Mouse (Mus musculus) neural tube, embryonic 12.5 days (tissue): Measurements from ENCODE around the gene Ifna7. TPM values are rescaled to one million over a fixed set of nuclear protein-coding genes. Genes with fewer than 3 reads are reported as not detected.
A peak's percentile ranks its signal among the peaks of the same experiment; 100 is the strongest.
"Not testable (repeated sequence)": the region's sequence is repeated elsewhere in the genome, so short reads cannot be mapped to it uniquely, and the experiment has no call there.

ENCODE experiments used
- ATAC-seq: fragments of 200-750 bp; cut with Nextera tagmentation; 2 replicates; pipeline ENCODE4 v1.8.0; 2017; ENCODE audit warnings: low read depth, mild to moderate bottlenecking, moderate TSS enrichment, moderate library complexity; ENCODE audit not compliant: low FRiP score
- H3K27ac ChIP-seq: fragments of 300-500 bp; sonication (generic); 2 replicates; pipeline ENCODE4 v1.5.1; 2016
- H3K27me3 ChIP-seq: fragments of 300-500 bp; sonication (generic); replicated peaks from 2 replicates; pipeline ENCODE4 v1.6.1; 2016; ENCODE audit warnings: mild to moderate bottlenecking
- H3K36me3 ChIP-seq: fragments of 300-500 bp; sonication (generic); 2 replicates; pipeline ENCODE4 v1.6.1; 2016; ENCODE audit warnings: mild to moderate bottlenecking
- H3K4me1 ChIP-seq: fragments of 300-500 bp; sonication (generic); 2 replicates; pipeline ENCODE4 v1.6.1; 2016
- H3K4me2 ChIP-seq: fragments of 300-500 bp; sonication (generic); replicated peaks from 2 replicates; pipeline ENCODE4 v1.6.1; 2016; ENCODE audit warnings: mild to moderate bottlenecking
- H3K4me3 ChIP-seq: fragments of 300-500 bp; sonication (generic); 2 replicates; pipeline ENCODE4 v1.5.1; 2016
- H3K9ac ChIP-seq: fragments of 300-500 bp; sonication (generic); 2 replicates; pipeline ENCODE4 v1.6.1; 2016; ENCODE audit warnings: mild to moderate bottlenecking
- H3K9me3 ChIP-seq: fragments of 300-500 bp; sonication (generic); 2 replicates; pipeline ENCODE4 v1.6.1; 2016; ENCODE audit warnings: mild to moderate bottlenecking
- WGBS: fragments of 180-500 bp; shearing (Covaris S2); methylation state at CpG from one replicate; pipeline ENCODE4 v1.1.7; 2016; 5-methylcytosine and 5-hydroxymethylcytosine counted together
- polyA plus RNA-seq: library from polyadenylated mRNA; unstranded; fragments of >200 nt; fragmentation: Nextera tagmentation; extraction: Ambion mirVana; gene quantifications from 2 replicates; pipeline ENCODE4 v1.2.1, GENCODE M21; 2016

Gene Ifna7
- polyA plus RNA-seq, 1 experiment from 2014 or later, result not detected

DNA sequence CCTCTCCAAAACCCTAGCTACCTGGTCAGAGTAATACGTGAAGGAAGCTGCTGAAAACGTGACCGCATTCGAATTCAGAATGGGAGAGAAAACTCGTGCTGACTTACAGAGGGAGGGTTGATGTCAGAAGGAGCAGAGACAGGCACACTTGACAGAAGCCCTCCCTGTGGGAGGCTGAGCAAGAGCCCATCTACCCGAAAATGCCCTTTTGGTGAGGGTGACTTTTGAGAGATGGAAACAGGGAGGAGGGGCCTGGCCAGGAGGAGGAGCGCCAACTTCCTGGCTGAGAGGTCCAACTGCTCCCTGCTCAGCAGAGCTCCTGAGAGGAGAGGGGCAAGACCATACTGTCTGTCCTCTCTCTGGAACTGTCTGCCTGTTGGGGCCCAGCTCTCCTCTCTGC, 16.7 kb upstream of the Ifna7 start, which contains the start of gene Gm13285:
TSS of gene Gm13285 (plus strand) at position 301 of the 400 bp plus-strand sequence.
- ATAC-seq, result not testable (repeated sequence)

DNA sequence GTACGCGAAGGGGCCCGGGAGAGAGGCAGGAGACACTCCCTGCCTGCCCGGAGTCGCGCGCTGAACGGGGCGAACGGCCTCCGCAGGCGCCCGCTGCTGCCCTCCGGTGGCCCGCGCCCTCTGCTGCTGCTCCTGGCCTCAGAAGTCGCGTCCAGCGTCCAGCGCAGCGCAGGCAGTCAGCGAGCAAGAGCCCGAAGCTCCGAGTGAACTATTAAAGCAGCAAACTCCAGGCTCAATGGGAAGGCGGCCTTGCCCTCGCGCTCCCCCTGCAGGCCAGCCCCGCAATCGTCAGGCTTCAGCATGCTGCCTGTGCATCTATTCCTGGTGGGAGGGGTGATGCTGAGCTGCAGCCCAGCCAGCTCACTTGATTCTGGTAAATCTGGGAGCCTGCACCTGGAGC, 13.1 kb upstream of the Ifna7 start, which contains the start of gene Gm13287:
TSS of gene Gm13287 (plus strand) at position 301 of the 400 bp plus-strand sequence.
- H3K4me3 ChIP-seq, result not testable (repeated sequence)

More for the DNA sequence above, 16.7 kb upstream of the Ifna7 start, which contains the start of gene Gm13285:
- not testable (repeated sequence) for H3K27me3 ChIP-seq, H3K9me3 ChIP-seq, H3K4me3 ChIP-seq, H3K4me2 ChIP-seq, H3K27ac ChIP-seq, H3K36me3 ChIP-seq, H3K9ac ChIP-seq, H3K4me1 ChIP-seq
- WGBS, result 13% methylated on average over 5 of the region's 7 CpGs

GRCm38 (mm10) chr4:88805231-88805630, 10.8 kb upstream of the Ifna7 start, which contains the start of gene Gm13288:
Gene Gm13288, plus strand, starts transcription at chr4:88805531.
- ATAC-seq, H3K27me3 ChIP-seq, H3K36me3 ChIP-seq, H3K9ac ChIP-seq, H3K4me1 ChIP-seq, H3K9me3 ChIP-seq, H3K4me3 ChIP-seq, H3K27ac ChIP-seq: not testable (repeated sequence)
- WGBS, result no CpG with 5 or more reads among the region's 8 CpGs
- peak within 1 kb of the TSS; percentile 46 for H3K4me2 ChIP-seq

More for the DNA sequence above, 13.1 kb upstream of the Ifna7 start, which contains the start of gene Gm13287:
- H3K4me1 ChIP-seq, H3K36me3 ChIP-seq, H3K9ac ChIP-seq, H3K27ac ChIP-seq, H3K4me2 ChIP-seq, H3K27me3 ChIP-seq, ATAC-seq, H3K9me3 ChIP-seq: not testable (repeated sequence)
- WGBS, result no CpG with 5 or more reads among the region's 29 CpGs

- not testable (repeated sequence) for H3K9ac ChIP-seq, H3K4me3 ChIP-seq, H3K27ac ChIP-seq, H3K9me3 ChIP-seq, H3K4me1 ChIP-seq, H3K36me3 ChIP-seq, H3K27me3 ChIP-seq, ATAC-seq
- 0% methylated on average over 6 of the region's 34 CpGs for WGBS
- peak overlapping the region; percentile 46 for H3K4me2 ChIP-seq
These were observed 10.3 kb upstream of the Ifna7 start for GRCm38 (mm10) chr4:88805761-88806160.

- Histone ChIP-seq H3K4me2 (no peak within 1 kb of the TSS), H3K4me1 (no peaks in the 10 kb centered on the region), H3K27ac (no peak within 1 kb of the TSS), H3K9me3 (no peaks in the 10 kb centered on the region), H3K36me3 (no peaks in the 10 kb centered on the region), H3K27me3 (no peaks in the 10 kb centered on the region), H3K4me3 (no peak within 1 kb of the TSS), H3K9ac (no peak within 1 kb of the TSS)
- 83% methylated on average over 1 of the region's 1 CpGs for WGBS
- no peak for ATAC-seq
These were observed 3.6 kb downstream of the Ifna7 start, which contains the start of gene Ifna11 for GRCm38 (mm10) chr4:88819659-88820058. Gene Ifna11, plus strand, starts transcription at chr4:88819959.

DNA sequence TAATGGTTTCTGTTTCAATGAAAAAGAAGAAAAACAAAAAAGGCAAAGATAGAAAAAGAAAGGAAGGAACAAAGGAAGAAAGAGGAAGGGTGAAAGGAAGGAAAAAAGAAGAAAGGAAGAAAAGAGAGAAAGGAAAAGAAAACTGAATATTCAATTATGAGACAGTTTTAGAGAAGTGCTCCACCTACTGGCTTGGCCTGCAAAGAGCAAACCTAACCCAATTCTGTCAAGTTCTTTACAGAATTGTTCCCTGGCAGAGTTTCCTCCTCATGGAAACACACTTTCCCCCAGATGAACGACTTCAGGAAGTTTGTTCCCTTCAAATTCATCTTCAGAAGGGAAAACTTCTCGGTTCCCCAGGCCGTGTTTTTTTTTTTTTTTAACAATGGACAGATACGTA, 7.0 kb downstream of the Ifna7 start:
- no peak overlapping the region for H3K27ac ChIP-seq
- WGBS, result 27% methylated on average over 4 of the region's 4 CpGs
- H3K4me1 ChIP-seq, result no peaks in the 10 kb centered on the region
- no peak overlapping the region for H3K4me3 ChIP-seq
- H3K27me3 ChIP-seq, result no peaks in the 10 kb centered on the region
- no peak overlapping the region for H3K9ac ChIP-seq
- no peak for ATAC-seq
- H3K4me2 ChIP-seq, result no peak overlapping the region
- H3K36me3 ChIP-seq, result no peaks in the 10 kb centered on the region
- no peaks in the 10 kb centered on the region for H3K9me3 ChIP-seq

GRCm38 (mm10) chr4:88827116-88827515, 11.1 kb downstream of the Ifna7 start, which contains the start of gene Ifna6:
Gene Ifna6, plus strand, starts transcription at chr4:88827416.
- not testable (repeated sequence) for H3K27me3 ChIP-seq, H3K9ac ChIP-seq, H3K9me3 ChIP-seq, H3K4me1 ChIP-seq, H3K4me3 ChIP-seq, H3K27ac ChIP-seq, H3K4me2 ChIP-seq, H3K36me3 ChIP-seq, ATAC-seq

DNA sequence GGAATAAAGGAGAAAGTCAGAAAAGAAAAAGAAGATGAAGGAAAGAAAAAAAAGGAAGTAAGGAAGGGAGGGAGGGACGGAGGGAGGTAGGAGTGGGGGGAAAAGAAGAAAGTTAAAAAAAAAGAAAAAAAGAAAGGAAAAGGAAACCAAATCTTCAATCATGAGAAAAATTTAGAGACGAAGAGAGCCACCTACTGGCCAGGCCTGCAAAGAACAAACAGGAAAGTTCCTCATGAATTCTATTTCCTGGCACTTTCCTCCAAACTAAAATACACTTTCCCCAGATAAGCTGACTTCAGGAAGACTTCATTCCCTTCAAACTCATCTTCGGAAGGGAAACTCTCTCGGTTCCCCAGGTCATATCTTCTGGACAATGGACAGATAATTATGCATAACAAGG, 14.5 kb downstream of the Ifna7 start:
- Histone ChIP-seq H3K36me3 (no peaks in the 10 kb centered on the region), H3K4me2 (no peak overlapping the region), H3K27me3 (no peaks in the 10 kb centered on the region), H3K4me3 (no peak overlapping the region), H3K9me3 (no peaks in the 10 kb centered on the region), H3K4me1 (no peaks in the 10 kb centered on the region), H3K27ac (no peak overlapping the region), H3K9ac (no peak overlapping the region)
- ATAC-seq, result no peak
- WGBS, result 33% methylated on average over 4 of the region's 4 CpGs

DNA sequence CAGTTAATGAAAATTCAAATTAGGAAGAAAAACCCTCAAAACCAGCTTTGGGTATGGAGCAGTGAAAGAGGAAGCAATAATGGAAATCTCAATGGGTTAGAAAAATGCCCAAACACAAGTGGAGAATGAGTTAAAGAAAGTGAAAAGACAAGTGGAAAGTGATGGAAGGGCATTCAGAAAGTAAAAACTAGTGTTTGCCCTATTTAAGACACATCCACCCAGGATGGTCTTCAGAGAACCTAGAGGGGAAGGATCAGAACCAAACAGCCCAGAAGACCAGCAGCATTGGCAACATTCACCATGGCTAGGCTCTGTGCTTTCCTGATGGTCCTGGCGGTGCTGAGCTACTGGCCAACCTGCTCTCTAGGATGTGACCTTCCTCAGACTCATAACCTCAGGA, 19.2 kb downstream of the Ifna7 start, which contains the start of gene Ifna5:
TSS of gene Ifna5 (plus strand) at position 301 of the 400 bp plus-strand sequence.
- not testable (repeated sequence) for H3K9me3 ChIP-seq, ATAC-seq, H3K27me3 ChIP-seq, H3K9ac ChIP-seq, H3K4me2 ChIP-seq, H3K4me1 ChIP-seq, H3K36me3 ChIP-seq, H3K27ac ChIP-seq, H3K4me3 ChIP-seq
- 92% methylated on average over 1 of the region's 1 CpGs for WGBS

GRCm38 (mm10) chr4:88838828-88839227, 22.8 kb downstream of the Ifna7 start:
- 45% methylated on average over 3 of the region's 3 CpGs for WGBS
- no peaks in the 10 kb centered on the region for H3K4me1 ChIP-seq
- no peak overlapping the region for H3K4me2 ChIP-seq
- H3K27ac ChIP-seq, result no peak overlapping the region
- no peak for ATAC-seq
- H3K27me3 ChIP-seq, result no peaks in the 10 kb centered on the region
- H3K36me3 ChIP-seq, result no peaks in the 10 kb centered on the region
- no peaks in the 10 kb centered on the region for H3K9me3 ChIP-seq
- no peak overlapping the region for H3K9ac ChIP-seq
- no peak overlapping the region for H3K4me3 ChIP-seq

DNA sequence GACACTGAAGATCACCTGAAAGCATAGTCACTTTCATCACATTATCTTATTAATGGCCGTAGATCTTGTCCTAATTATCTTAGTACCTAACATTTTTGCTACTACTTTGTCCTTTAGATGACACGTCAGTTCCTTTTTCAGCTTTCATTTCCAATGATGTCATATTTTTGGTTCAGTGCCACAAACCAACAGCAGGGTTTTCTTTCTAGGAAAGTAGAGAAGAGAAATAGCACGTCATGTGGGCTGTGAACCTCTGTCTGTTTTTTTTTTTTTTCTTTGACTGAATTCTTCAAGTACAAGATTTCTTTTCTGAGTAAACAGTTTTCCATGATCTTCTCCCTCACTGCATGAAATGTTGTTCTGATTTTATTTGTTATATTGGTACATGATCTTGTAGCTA, 24.0 kb downstream of the Ifna7 start:
- Histone ChIP-seq H3K27me3 (no peaks in the 10 kb centered on the region), H3K9ac (no peak overlapping the region), H3K4me2 (no peak overlapping the region), H3K4me3 (no peak overlapping the region), H3K27ac (no peak overlapping the region), H3K36me3 (no peaks in the 10 kb centered on the region), H3K4me1 (no peaks in the 10 kb centered on the region), H3K9me3 (no peaks in the 10 kb centered on the region)
- WGBS, result 86% methylated on average over 3 of the region's 3 CpGs
- no peak for ATAC-seq

- 54% methylated on average over 2 of the region's 2 CpGs for WGBS
- no peaks in the 10 kb centered on the region for H3K36me3 ChIP-seq
- H3K9me3 ChIP-seq, result no peaks in the 10 kb centered on the region
- H3K4me2 ChIP-seq, result no peak within 1 kb of the TSS
- no peak within 1 kb of the TSS for H3K27ac ChIP-seq
- ATAC-seq, result no peak
- no peak within 1 kb of the TSS for H3K4me3 ChIP-seq
- no peaks in the 10 kb centered on the region for H3K4me1 ChIP-seq
- no peaks in the 10 kb centered on the region for H3K27me3 ChIP-seq
- no peak within 1 kb of the TSS for H3K9ac ChIP-seq
These were observed 25.4 kb downstream of the Ifna7 start, which contains the start of gene Ifna4 for GRCm38 (mm10) chr4:88841438-88841911. Gene Ifna4, plus strand, starts transcription at chr4:88841861.

DNA sequence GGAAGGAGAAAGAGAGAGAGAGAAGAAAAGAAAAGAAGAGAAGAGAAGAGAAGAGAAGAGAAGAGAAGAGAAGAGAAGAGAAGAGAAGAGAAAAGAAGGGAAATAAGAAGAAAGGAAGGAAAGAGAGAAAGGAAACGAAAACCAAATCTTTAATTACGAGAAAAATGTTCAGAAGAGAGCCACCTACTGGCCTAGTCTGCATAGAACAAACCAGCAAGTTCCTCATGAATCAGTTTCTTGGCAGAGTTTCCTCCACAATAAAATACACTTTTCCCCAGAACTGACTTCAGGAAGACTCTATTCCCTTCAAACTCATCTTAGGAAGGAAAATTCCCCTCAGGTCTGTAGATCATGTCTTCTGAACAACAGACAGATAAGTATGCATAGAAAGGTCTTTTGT, 29.3 kb downstream of the Ifna7 start:
- no peak overlapping the region for H3K4me3 ChIP-seq
- H3K27me3 ChIP-seq, result no peaks in the 10 kb centered on the region
- ATAC-seq, result no peak
- WGBS, result 59% methylated on average over 2 of the region's 2 CpGs
- H3K9me3 ChIP-seq, result no peaks in the 10 kb centered on the region
- H3K36me3 ChIP-seq, result no peaks in the 10 kb centered on the region
- no peak overlapping the region for H3K27ac ChIP-seq
- H3K4me1 ChIP-seq, result no peaks in the 10 kb centered on the region
- no peak overlapping the region for H3K9ac ChIP-seq
- no peak overlapping the region for H3K4me2 ChIP-seq
